Mouse (Mus musculus): ENCODE data around the gene Cers5. TPM values are rescaled to one million over a fixed set of nuclear protein-coding genes. Genes with fewer than 3 reads are reported as not detected.

Gene Cers5
- polyA plus RNA-seq (2015; fragmentation: Nextera tagmentation; extraction: Ambion mirVana) = 39.5 and 45.9 TPM in 2 replicates

GRCm38 (mm10) chr15:99772881-99772924 lies at the start of gene Cers5:
Gene Cers5 (minus strand): TSS chr15:99772885.

GRCm38 (mm10) chr15:99725341-99726155 lies 47.1 kb downstream of the Cers5 start, which contains the start of gene Cox14:
Gene Cox14 (plus strand): TSS chr15:99725618.

GRCm38 (mm10) chr15:99717386-99718334 lies 55.0 kb downstream of the Cers5 start, which contains the start of gene Gpd1:
Gene Gpd1 (plus strand): TSS chr15:99717515.

GRCm38 (mm10) chr15:99705440-99706048 lies 67.1 kb downstream of the Cers5 start, which contains the start of gene Gm17349:
Gene Gm17349 (minus strand): TSS chr15:99705490.

GRCm38 (mm10) chr15:99701999-99702900 lies 70.4 kb downstream of the Cers5 start, which contains the start of gene Smarcd1:
Gene Smarcd1 (plus strand): TSS chr15:99702129.

Other genes with a start within 250 kb of the Cers5 start
- gene Faim2, start 244.7 kb downstream of the Cers5 start, polyA plus RNA-seq (2015; fragmentation: Nextera tagmentation; extraction: Ambion mirVana) = not detected in 2 replicates
- gene Aqp2, start 193.8 kb downstream of the Cers5 start, polyA plus RNA-seq (2015; fragmentation: Nextera tagmentation; extraction: Ambion mirVana) = not detected in 2 replicates
- gene Aqp5, start 182.1 kb downstream of the Cers5 start, polyA plus RNA-seq (2015; fragmentation: Nextera tagmentation; extraction: Ambion mirVana) = 0.11 and 0.34 TPM in 2 replicates
- 0.22 and 0.31 TPM in 2 replicates for gene Aqp6, start 171.5 kb downstream of the Cers5 start, polyA plus RNA-seq (2015; fragmentation: Nextera tagmentation; extraction: Ambion mirVana)
- gene Racgap1, start 121.2 kb downstream of the Cers5 start, polyA plus RNA-seq (2015; fragmentation: Nextera tagmentation; extraction: Ambion mirVana) = 23.5 and 36.8 TPM in 2 replicates
- 0.76 and 0.94 TPM in 2 replicates for gene Asic1, start 102.5 kb downstream of the Cers5 start, polyA plus RNA-seq (2015; fragmentation: Nextera tagmentation; extraction: Ambion mirVana)
- gene Smarcd1, start 70.8 kb downstream of the Cers5 start, polyA plus RNA-seq (2015; fragmentation: Nextera tagmentation; extraction: Ambion mirVana) = 8.1 and 9.4 TPM in 2 replicates
- 1.3 TPM in 1 of 2 replicates, not detected in the other for gene Gm17349, start 67.4 kb downstream of the Cers5 start, polyA plus RNA-seq (2015; fragmentation: Nextera tagmentation; extraction: Ambion mirVana)
- gene Gpd1, start 55.4 kb downstream of the Cers5 start, polyA plus RNA-seq (2015; fragmentation: Nextera tagmentation; extraction: Ambion mirVana) = 0.36 and 0.37 TPM in 2 replicates
- 166 and 184 TPM in 2 replicates for gene Cox14, start 47.3 kb downstream of the Cers5 start, polyA plus RNA-seq (2015; fragmentation: Nextera tagmentation; extraction: Ambion mirVana)
- gene Lima1, start 102.6 kb upstream of the Cers5 start, polyA plus RNA-seq (2015; fragmentation: Nextera tagmentation; extraction: Ambion mirVana) = 57.5 and 70.4 TPM in 2 replicates
- 0.22 and 0.47 TPM in 2 replicates for gene Fam186a, start 194.2 kb upstream of the Cers5 start, polyA plus RNA-seq (2015; fragmentation: Nextera tagmentation; extraction: Ambion mirVana)
- 23.2 and 30.9 TPM in 2 replicates for gene Larp4, start 197.2 kb upstream of the Cers5 start, polyA plus RNA-seq (2015; fragmentation: Nextera tagmentation; extraction: Ambion mirVana)

Measured in urinary bladder, postnatal 0 days (tissue).